Mouse (Mus musculus) bone marrow, adult 2 months (tissue): ENCODE measurements around the gene Rabl3.

Experiments
- CTCF ChIP-seq: fragments of 200-500 bp; IDR thresholded peaks from 2 replicates; pipeline ENCODE4 v1.5.1; 2011; ENCODE audit warnings: low read length, control low read depth; ENCODE audit not compliant: control insufficient read depth, insufficient read depth
- POLR2A ChIP-seq: fragments of 200-500 bp; IDR thresholded peaks from 2 replicates; pipeline ENCODE4 v1.6.1; 2011; ENCODE audit warnings: low read depth, mild to moderate bottlenecking, control low read depth, low read length, borderline replicate concordance; ENCODE audit not compliant: control insufficient read depth

GRCm38 (mm10) chr16:37552824-37553223 is 13.1 kb downstream of the Rabl3 start:
- no peak for TF ChIP-seq CTCF
- no peak for TF ChIP-seq POLR2A
